Mouse (Mus musculus) olfactory bulb, adult 2 months (tissue): ENCODE measurements around the gene Jak1. TPM values are rescaled to one million over a fixed set of nuclear protein-coding genes. Genes with fewer than 3 reads are reported as not detected.

Experiments
- H3K27ac ChIP-seq: fragments of 200-500 bp; 2 replicates; pipeline ENCODE4 v1.5.1; 2012; ENCODE audit warnings: low read depth, low read length; ENCODE audit not compliant: insufficient read depth
- H3K4me1 ChIP-seq: fragments of 200-500 bp; 2 replicates; pipeline ENCODE4 v1.6.1; 2012; ENCODE audit warnings: low read length; ENCODE audit not compliant: control insufficient read depth, insufficient read depth
- H3K4me3 ChIP-seq: fragments of 200-500 bp; 2 replicates; pipeline ENCODE4 v1.5.1; 2012; ENCODE audit warnings: mild to moderate bottlenecking, low read depth, low read length, moderate library complexity; ENCODE audit not compliant: insufficient read depth
- CTCF ChIP-seq: fragments of 200-500 bp; IDR thresholded peaks from 2 replicates; pipeline ENCODE4 v1.5.1; 2012; ENCODE audit warnings: low read depth, mild to moderate bottlenecking, low read length, moderate library complexity; ENCODE audit not compliant: insufficient read depth
- POLR2A ChIP-seq: fragments of 200-500 bp; IDR thresholded peaks from 2 replicates; pipeline ENCODE4 v1.6.1; 2012; ENCODE audit warnings: mild to moderate bottlenecking, low read depth, low read length, moderate library complexity; ENCODE audit not compliant: insufficient read depth
- WGBS: fragments of 180-500 bp; shearing (Covaris S2); methylation state at CpG from one replicate; pipeline ENCODE4 v1.1.7; 2018; 5-methylcytosine and 5-hydroxymethylcytosine counted together
- polyA plus RNA-seq: library from polyadenylated mRNA; stranded (reverse); fragments of >200 nt; gene quantifications from 2 replicates; pipeline ENCODE4 v1.2.4, GENCODE M21; 2012; ENCODE audit warnings: low replicate concordance; ENCODE audit not compliant: missing spikeins, insufficient read depth, insufficient read length

The Jak1 gene
- polyA plus RNA-seq = 544 and 548 TPM in 2 replicates

DNA sequence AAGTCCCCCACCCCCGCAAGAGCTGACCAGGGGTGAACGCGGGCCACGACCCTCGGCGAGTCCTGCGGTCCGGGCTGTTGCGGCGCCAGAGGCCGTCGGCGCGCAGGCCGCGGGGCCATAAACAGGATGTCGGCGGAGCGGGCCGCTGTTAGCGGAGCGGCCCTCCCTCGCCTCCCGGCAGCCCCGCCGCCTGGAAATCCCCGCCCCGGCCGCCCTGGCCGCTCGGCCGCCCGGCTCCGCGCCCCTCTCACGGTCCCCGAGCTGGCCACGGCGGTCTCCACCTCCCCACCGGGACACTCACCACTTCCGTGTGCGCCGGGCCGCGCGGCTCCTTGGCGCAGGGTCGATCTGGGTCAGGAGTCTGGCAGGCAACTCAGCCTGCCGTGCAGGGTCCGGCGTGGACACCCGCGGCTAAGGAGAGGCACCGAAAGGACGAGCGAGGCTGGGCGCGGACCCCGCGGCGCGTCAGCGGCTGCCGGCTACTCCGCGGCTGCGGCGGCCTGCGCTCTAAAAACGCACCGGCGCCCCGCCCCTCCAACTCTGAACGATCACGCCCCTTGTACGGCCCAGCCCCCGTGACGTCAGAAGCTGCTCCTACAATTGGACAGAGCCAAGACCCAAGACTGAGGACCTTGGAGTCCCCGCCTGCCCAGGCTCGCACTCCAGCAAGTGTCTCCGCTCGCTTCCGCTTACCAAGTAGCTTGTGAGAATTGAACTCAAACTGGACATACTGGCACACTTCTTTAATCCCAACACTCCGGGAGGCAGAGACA is at the start of gene Jak1:
Gene Jak1, minus strand, starts transcription at position 542 of the 773 bp plus-strand sequence.
- TF ChIP-seq POLR2A (peak; percentile 91), CTCF (no peak)
- peak within 1 kb of the TSS; percentile 82 for H3K4me3 ChIP-seq
- H3K27ac ChIP-seq = no peak within 1 kb of the TSS
- H3K4me1 ChIP-seq = no peaks in the 10 kb centered on the region
- under 1% methylated on average over 84 of the region's 84 CpGs for WGBS

DNA sequence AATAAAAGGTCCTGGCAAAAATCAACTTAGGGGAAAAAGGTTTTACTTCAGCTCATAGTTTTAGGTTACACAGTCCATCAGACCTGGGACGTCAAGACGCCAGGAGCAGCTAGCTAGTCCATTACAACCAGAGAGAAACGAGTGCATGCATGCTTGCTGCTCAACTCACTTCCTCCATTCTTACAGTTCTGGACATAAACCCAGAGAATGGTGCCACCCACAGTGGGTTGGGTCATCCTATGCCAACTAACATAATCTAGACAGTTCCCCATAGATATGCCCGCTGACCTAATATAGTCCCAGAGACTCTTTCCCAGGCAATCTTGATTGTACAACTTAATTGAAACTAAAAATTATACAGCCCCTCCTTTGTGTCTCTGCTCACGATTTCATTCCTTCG is 47.0 kb upstream of the Jak1 start:
- no peaks in the 10 kb centered on the region for H3K4me1 ChIP-seq
- TF ChIP-seq POLR2A = no peak
- H3K27ac ChIP-seq = no peak overlapping the region
- H3K4me3 ChIP-seq = no peak overlapping the region
- 78% methylated on average over 6 of the region's 6 CpGs for WGBS

DNA sequence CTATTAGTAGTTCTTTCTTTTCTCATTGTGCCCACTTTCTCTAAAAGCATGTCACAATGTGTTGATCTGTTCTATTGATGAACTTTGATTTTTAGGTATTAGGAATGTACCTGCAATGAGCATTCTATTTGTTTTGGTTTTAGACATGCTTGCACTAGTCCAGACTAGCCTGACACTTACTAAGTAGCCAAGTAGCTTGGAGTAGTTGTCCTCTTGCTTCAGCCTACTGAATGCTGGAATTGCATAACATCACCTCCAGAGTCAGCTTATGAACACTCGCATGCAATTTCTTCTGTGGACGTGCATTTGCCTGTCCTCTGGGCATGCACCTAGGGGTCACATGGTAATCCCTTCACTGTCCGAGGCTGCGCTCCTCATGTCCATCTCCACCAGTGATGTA is 43.1 kb upstream of the Jak1 start:
- no peak overlapping the region for H3K4me3 ChIP-seq
- TF ChIP-seq CTCF (no peak), POLR2A (no peak)
- peaks cover 2% of the 10 kb centered on the region; the same call in 1 of the 2 replicates for H3K4me1 ChIP-seq
- no peak overlapping the region for H3K27ac ChIP-seq
- 92% methylated on average over 4 of the region's 4 CpGs for WGBS

DNA sequence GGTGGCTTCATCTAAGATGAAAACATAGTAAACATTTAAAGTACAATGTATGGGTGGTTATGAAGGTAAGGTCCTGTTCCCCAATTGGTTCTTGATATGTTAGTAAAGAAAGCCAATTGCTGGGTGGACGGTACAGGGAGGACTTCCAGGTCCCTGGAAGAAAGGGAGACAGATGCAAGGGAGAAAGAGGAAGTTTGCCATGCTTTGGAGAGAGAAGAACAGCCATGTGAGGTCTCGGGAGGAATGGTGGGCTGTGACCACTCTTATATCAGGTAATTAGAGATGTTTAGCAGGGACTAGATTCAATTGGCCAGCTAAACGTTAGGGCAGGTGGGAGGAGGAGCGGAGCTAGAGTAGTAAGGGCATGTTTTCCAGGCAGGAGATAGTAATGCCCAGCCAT is 42.2 kb upstream of the Jak1 start:
- H3K4me1 ChIP-seq = peaks cover 2% of the 10 kb centered on the region; the same call in 1 of the 2 replicates
- no peak overlapping the region for H3K27ac ChIP-seq
- 81% methylated on average over 4 of the region's 4 CpGs for WGBS
- no peak for TF ChIP-seq CTCF
- TF ChIP-seq POLR2A = no peak
- no peak overlapping the region for H3K4me3 ChIP-seq

DNA sequence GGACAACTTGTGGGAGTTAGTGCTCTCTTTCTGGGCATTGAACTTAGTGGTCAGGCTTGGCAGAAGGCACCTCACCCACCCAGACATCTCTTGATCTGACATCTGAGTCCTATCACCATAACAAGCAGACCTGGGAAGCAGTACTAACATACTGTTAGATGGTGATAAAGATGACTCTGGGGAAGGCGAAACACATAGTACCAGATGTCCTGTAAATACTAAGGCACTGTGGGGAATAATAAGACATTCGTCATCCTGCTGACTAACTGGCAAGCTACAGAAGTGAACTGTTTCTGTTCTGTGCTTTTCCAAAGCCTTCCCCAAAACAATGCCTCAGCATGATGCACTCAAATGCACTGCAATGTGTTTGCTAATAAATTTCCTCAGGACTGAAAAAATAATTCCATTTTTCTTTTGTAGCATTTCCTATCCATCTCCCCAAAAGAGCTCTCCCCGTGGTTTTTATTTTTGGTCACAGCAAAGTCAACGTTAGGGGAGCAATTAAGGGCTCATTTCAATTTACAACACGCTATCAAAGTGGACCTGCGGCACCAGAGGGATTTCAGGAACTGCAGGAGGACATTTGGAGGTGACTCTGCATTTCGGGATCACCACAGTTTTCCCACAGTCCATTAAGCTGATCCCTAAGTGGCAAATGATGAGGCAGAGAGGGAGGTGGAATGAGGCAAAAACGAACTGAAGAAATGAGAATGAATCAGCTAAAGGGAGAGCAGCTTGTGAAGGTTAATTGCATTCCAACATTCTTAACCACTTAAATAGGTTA is 41.2 kb upstream of the Jak1 start:
- H3K4me3 ChIP-seq = no peak overlapping the region
- peaks cover 2% of the 10 kb centered on the region; the same call in 1 of the 2 replicates for H3K4me1 ChIP-seq
- no peak overlapping the region for H3K27ac ChIP-seq
- WGBS = 24% methylated on average over 8 of the region's 8 CpGs
- TF ChIP-seq CTCF (no peak), POLR2A (no peak)

DNA sequence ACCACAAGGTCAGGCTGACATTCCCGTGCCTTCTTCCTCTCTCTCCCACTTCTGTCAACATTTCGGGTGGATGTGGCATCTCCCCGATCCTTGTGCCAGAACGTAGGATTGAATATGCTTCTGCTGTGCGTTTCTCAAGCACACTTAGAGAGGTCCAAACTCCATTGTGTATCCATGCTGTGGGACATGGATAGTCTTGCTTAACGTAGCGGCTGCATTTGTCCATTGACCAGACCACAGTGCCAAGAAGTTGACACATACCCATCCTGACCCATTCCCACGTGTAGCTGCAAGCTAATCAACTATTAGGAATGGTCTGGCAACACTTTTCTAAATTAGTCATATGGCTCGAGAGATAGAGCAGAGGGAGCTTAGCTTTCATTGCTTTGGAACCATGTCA is 40.0 kb upstream of the Jak1 start:
- no peak for TF ChIP-seq POLR2A
- no peak for TF ChIP-seq CTCF
- no peak overlapping the region for H3K27ac ChIP-seq

DNA sequence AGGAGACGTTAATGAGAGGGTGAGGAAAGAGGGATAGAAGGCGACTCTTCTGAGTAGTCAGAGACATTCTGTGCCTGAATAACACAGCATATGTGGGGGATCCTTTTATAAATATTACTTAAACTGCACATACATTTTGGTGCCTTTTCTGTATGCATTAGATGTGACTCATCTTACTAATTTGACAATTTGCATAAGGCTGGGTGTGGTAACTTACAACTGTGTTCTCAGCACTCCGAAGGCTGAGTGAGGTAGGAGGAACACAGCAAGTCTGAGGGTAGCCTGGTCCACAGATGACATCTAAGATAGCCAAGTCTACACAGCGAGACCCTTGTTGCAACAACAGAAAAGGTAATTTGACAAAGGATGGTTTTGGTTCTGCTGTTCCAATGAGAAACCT is 39.0 kb upstream of the Jak1 start:
- no peak overlapping the region for H3K27ac ChIP-seq
- TF ChIP-seq POLR2A (no peak), CTCF (no peak)
- WGBS = 79% methylated on average over 4 of the region's 4 CpGs
- no peak overlapping the region for H3K4me3 ChIP-seq
- peaks cover 2% of the 10 kb centered on the region; the same call in 1 of the 2 replicates for H3K4me1 ChIP-seq

More for the DNA sequence above, 40.0 kb upstream of the Jak1 start:
- Histone ChIP-seq H3K4me3 (no peak overlapping the region), H3K4me1 (peaks cover 2% of the 10 kb centered on the region; the same call in 1 of the 2 replicates)
- WGBS = 86% methylated on average over 9 of the region's 9 CpGs

DNA sequence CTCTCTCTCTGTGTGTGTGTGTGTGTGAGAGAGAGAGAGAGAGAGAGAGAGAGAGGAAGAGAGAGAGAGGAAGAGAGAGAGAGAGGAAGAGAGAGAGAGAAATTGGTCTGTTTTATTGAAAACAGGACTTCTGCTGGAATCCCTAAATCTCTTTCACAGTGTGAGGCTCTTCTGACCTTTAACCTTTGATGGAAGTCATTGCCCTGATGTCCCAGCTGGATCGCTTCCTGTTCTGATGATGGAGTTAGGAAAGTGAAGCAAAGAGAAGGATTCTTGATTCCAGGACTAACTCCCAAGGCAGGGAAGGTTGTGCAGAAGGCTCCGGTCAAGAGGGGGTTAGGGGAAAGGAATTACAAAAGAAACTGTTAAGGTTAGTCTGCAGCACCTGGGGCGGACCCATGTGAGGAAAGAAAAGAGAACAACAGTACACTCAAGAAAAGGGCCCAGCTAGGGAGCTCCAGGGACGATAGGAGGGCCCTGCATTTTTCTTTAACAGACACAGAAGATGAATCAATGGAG is 35.4 kb upstream of the Jak1 start:
- Histone ChIP-seq H3K4me1 (no peaks in the 10 kb centered on the region), H3K27ac (no peak overlapping the region), H3K4me3 (no peak overlapping the region)
- no peak for TF ChIP-seq CTCF
- TF ChIP-seq POLR2A = no peak
- 87% methylated on average over 4 of the region's 4 CpGs for WGBS

DNA sequence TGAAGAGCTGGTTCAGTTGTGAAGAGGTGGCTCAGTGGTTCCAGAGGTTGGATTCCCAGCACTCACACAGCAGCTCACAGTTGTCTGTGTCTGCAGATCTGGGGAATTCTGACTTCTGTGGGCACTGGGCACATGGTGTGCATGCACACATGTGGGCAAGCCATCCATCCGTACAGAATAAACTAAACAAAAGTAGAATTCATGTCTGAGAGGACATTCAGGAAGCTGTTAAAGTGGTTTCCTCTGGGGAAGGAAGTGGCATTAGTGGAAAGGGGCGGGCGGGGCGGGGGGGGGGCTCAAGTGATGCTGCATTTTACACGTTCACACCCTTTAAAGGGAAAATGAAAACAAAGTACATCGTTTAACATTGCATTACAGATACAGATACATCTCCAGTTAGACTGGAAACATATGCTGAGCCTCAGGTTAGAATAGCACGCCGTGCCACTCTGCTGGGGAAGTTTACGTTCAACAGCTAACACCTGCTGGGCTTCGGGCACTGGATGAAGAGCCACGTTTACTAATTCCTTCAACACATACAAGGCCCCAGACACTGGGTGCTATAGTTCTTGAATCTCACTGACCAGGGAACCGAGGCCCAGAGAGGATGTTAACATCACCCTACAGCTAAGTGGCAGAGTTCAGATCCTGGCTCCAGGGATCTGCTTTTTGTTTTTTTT is 33.4 kb upstream of the Jak1 start:
- WGBS = 87% methylated on average over 12 of the region's 12 CpGs
- Histone ChIP-seq H3K4me1 (no peaks in the 10 kb centered on the region), H3K4me3 (no peak overlapping the region), H3K27ac (no peak overlapping the region)
- TF ChIP-seq POLR2A (no peak), CTCF (no peak)
